Mouse (Mus musculus) ES-E14 (cell line): ENCODE results near the gene Dhrs4. TPM values are rescaled to one million over a fixed set of nuclear protein-coding genes. Genes with fewer than 3 reads are reported as not detected.

Source experiments
- DNase-seq: peaks from one replicate; pipeline ENCODE4 v3.0.0-alpha.2; 2013; ENCODE audit warnings: low read depth, low spot score
- H3K27ac ChIP-seq: 2 replicates; pipeline ENCODE4 v1.5.1; 2012; ENCODE audit warnings: low read depth, mild to moderate bottlenecking, low read length, moderate library complexity, mixed read lengths; ENCODE audit not compliant: poor library complexity, insufficient read depth, severe bottlenecking
- H3K36me3 ChIP-seq: 2 replicates; pipeline ENCODE4 v1.6.1; 2012; ENCODE audit warnings: mild to moderate bottlenecking, low read length, moderate library complexity, mixed read lengths; ENCODE audit not compliant: control insufficient read depth, poor library complexity, insufficient read depth, severe bottlenecking
- H3K4me1 ChIP-seq, 2 experiments: fragments of 150-350 bp in 1 of 2; sonication (generic) in 1 of 2; 2 replicates each; pipeline ENCODE4 v1.6.1; 2012; ENCODE audit warnings: low read length in 2 of 2, mild to moderate bottlenecking in 1 of 2, mixed read lengths in 1 of 2; ENCODE audit not compliant: control insufficient read depth in 2 of 2, insufficient read depth in 2 of 2, poor library complexity in 1 of 2
- H3K4me3 ChIP-seq, 2 experiments: fragments of 150-350 bp in 1 of 2; sonication (generic) in 1 of 2; 2 replicates each; pipeline ENCODE4 v1.5.1; 2012; ENCODE audit warnings: low read length in 2 of 2, low read depth in 1 of 2, mild to moderate bottlenecking in 1 of 2, mixed read lengths in 1 of 2; ENCODE audit not compliant: insufficient read depth in 1 of 2, poor library complexity in 1 of 2, severe bottlenecking in 1 of 2
- H3K9ac ChIP-seq: 2 replicates; pipeline ENCODE4 v1.6.1; 2012; ENCODE audit warnings: low read depth, mild to moderate bottlenecking, low read length, mixed read lengths; ENCODE audit not compliant: poor library complexity, insufficient read depth, severe bottlenecking
- H3K9me3 ChIP-seq: fragments of 150-350 bp; sonication (generic); 2 replicates; pipeline ENCODE4 v1.6.1; 2012; ENCODE audit warnings: low read depth, mild to moderate bottlenecking, low read length; ENCODE audit not compliant: control insufficient read depth, insufficient read depth
- CHD2 ChIP-seq: IDR thresholded peaks from 2 replicates; pipeline ENCODE4 v1.6.1; 2014; ENCODE audit warnings: mild to moderate bottlenecking, low read depth, low read length, inconsistent platforms
- HCFC1 ChIP-seq: IDR thresholded peaks from 2 replicates; pipeline ENCODE4 v1.6.1; 2012; ENCODE audit warnings: low read length, inconsistent platforms, borderline replicate concordance; ENCODE audit not compliant: insufficient read depth
- MAFK ChIP-seq: IDR thresholded peaks from 2 replicates; pipeline ENCODE4 v1.6.1; 2014; ENCODE audit warnings: mild to moderate bottlenecking, low read depth, low read length, inconsistent platforms; ENCODE audit not compliant: insufficient read depth
- ZC3H11A ChIP-seq: IDR thresholded peaks from 2 replicates; pipeline ENCODE4 v1.6.1; 2012; ENCODE audit warnings: low read depth, mild to moderate bottlenecking, inconsistent platforms, low read length, borderline replicate concordance
- ZNF384 ChIP-seq: IDR thresholded peaks from 2 replicates; pipeline ENCODE4 v1.6.1; 2012; ENCODE audit warnings: low read depth, low read length, inconsistent platforms
- in situ Hi-C, 2 experiments: fragments of 600-800 bp; cut with MboI; formaldehyde crosslinking; loops; one replicate each; pipeline ENCODE4 v1.15.1; 2025; ENCODE audit warnings: low sequenced_read_pairs in 2 of 2, inconsistent platforms in 1 of 2; ENCODE audit not compliant: unreplicated experiment in 2 of 2
- total RNA-seq: library from RNA; depleted of rRNA; stranded (reverse); fragments of 300-350 nt; gene quantifications from 2 replicates; pipeline ENCODE4 v1.2.3, GENCODE M21; 2012

The Dhrs4 gene
- total RNA-seq, 1 experiment, result 14.9 TPM

DNA sequence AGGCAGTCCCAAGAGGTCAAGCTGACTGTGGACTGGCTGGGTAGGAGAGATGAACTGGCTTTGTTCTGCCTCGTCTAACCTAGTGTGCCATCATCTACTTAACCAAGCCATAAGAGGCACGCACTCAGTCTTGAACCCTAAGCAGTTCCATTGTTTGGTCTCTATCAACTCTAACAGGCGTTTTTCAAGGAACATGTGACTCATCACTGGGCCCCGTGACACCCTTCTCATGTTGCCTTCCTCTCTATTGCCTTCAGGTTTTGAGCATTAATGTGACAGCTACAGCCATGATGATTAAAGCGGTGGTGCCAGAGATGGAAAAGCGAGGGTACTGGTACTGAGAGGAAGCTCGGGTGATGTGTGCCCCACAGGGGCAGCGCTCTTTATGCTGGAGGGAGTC lies 8.3 kb downstream of the Dhrs4 start:
- TF ChIP-seq MAFK, result no peak
- TF ChIP-seq ZC3H11A, result no peak
- TF ChIP-seq HCFC1, result no peak
- TF ChIP-seq CHD2, result no peak
- no peak for TF ChIP-seq ZNF384

DNA sequence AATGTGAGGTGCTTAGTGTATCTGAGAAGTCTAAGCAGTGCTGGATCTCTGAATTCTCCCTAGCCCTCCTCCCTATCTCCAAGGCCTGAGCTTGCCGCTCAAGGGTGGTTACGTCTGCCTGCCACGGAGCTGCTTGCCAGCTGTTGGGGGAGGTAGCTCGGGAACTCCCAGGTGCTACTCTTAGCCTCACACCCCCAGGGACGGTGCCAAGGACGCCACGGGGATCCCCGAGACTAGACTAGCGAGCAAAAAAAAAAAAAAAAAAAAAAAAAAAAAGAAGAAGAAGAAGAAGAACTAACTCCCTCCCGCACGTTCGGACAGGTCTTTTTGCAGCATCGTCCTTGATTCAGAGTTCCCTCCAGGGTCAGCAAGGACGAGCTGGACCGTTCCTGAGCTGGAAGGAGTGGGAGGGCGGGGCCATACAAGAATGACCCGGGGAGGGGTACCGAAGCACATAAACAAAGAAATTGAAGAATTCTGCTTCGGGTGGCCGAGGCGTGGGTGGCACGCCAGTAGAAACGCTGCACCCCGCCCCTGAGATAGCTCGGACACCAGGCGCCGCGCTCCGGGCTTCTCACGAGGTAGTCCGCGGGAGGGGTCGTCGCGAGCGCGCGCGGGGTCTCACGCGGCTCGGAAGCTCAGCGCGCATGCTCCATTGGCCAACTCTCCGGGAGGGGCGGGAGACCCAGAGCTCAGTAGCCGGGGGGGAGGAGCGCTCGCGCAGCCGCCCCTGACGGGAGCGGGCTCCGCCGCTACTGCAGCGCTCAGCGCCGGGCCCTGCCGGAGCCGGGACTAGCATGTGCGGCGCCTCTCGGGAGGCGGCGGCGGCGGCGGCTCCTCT lies 12.0 kb downstream of the Dhrs4 start, which contains the start of gene Carmil3:
Gene Carmil3 (plus strand): TSS at position 291 of the 841 bp plus-strand sequence.
- TF ChIP-seq ZNF384 (peak; percentile 79; the same call in 1 of the 2 replicates), MAFK (no peak)
- Histone ChIP-seq H3K4me3 (peak within 1 kb of the TSS; percentile 83 to 84), H3K36me3 (no peaks in the 10 kb centered on the region), H3K4me1 (peaks cover 0 to 11% of the 10 kb centered on the region in 2 experiments; a peak in 1 of 4 replicates), H3K9me3 (no peaks in the 10 kb centered on the region), H3K27ac (no peak within 1 kb of the TSS), H3K9ac (peak within 1 kb of the TSS; percentile 46)
- in situ Hi-C loops, result no loop called here
- DNase-seq, result no peak

More for the DNA sequence above, 8.3 kb downstream of the Dhrs4 start:
- H3K9ac ChIP-seq, result no peak overlapping the region
- no peak overlapping the region for H3K27ac ChIP-seq
- H3K9me3 ChIP-seq, result no peaks in the 10 kb centered on the region
- H3K36me3 ChIP-seq, result no peaks in the 10 kb centered on the region
- H3K4me3 ChIP-seq, result no peak overlapping the region
- no peak for DNase-seq
- in situ Hi-C loops, result no loop called here
- H3K4me1 ChIP-seq, result peaks cover 0 to 5% of the 10 kb centered on the region in 2 experiments; a peak in 1 of 4 replicates

DNA sequence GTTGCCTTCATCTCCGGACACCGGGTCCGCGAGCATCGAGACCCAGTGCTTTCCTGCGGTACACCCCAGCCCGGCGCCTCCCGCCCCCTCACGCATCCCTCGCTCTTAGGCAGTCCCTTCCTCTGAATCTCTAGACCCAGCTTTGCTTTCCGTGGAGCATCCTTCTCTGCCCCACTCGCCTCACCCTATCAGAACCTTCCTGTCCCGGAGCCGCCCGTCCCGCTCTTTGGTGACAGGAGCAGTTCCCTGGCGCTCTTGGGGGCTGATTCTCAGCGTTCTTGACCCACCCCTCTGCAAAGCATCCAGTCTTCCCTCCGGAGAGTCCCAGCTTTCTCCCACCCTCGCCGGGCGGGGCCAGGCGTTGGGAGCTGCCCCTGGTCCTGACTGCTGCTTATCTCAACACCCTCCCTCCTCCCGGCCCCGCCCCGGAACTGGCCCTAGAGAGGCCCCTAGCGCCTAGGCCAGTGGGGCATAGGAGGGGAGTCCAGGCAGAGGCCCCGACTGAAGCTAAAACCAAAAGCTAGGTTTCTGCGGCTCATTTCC lies 12.8 kb downstream of the Dhrs4 start:
- Histone ChIP-seq H3K27ac (no peak overlapping the region), H3K9me3 (no peaks in the 10 kb centered on the region), H3K9ac (peak overlapping the region; percentile 46), H3K4me1 (peaks cover 0 to 13% of the 10 kb centered on the region in 2 experiments; a peak in 1 of 4 replicates), H3K4me3 (peak overlapping the region; percentile 83 to 84), H3K36me3 (no peaks in the 10 kb centered on the region)
- in situ Hi-C loops, result no loop called here
- peak; percentile 65 for DNase-seq
- no peak for TF ChIP-seq ZNF384

DNA sequence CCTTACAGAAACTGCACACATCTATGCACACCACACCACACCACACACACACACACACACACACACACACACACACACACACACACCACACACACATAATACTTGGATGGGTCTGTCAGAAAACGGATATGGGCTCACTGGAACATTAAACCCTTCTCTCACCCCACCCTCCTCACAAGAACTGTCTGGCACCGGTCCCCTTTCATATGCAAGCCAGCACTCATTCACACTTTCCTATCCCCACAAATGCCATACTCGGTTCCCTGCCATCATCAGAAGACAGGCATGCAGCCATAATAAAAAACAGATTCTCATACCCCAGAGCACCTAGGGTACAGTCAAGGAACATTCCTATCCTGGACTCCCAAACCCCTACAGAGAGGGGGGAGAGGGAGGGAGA lies 13.5 kb downstream of the Dhrs4 start:
- H3K4me3 ChIP-seq, result no peak overlapping the region
- H3K36me3 ChIP-seq, result no peaks in the 10 kb centered on the region
- no peak overlapping the region for H3K9ac ChIP-seq
- in situ Hi-C loops, result no loop called here
- H3K4me1 ChIP-seq, result peaks cover 0 to 13% of the 10 kb centered on the region in 2 experiments; a peak in 1 of 4 replicates
- H3K9me3 ChIP-seq, result no peaks in the 10 kb centered on the region
- no peak for DNase-seq
- H3K27ac ChIP-seq, result no peak overlapping the region
- TF ChIP-seq MAFK, result no peak
- no peak for TF ChIP-seq ZNF384
- TF ChIP-seq CHD2, result no peak
- no peak for TF ChIP-seq ZC3H11A
- no peak for TF ChIP-seq HCFC1
